Mouse (Mus musculus) heart, postnatal 0 days (tissue): ENCODE data around the gene Apol7a. TPM values are rescaled to one million over a fixed set of nuclear protein-coding genes. Genes with fewer than 3 reads are reported as not detected.

Experiments used
- ATAC-seq: fragments of 200-750 bp; cut with Nextera tagmentation; 2 replicates; pipeline ENCODE4 v1.8.0; 2017; ENCODE audit warnings: low read depth, moderate number of reproducible peaks, moderate library complexity; ENCODE audit not compliant: insufficient read depth
- DNase-seq: peaks from one replicate; pipeline ENCODE4 v3.0.0-alpha.2; 2016; ENCODE audit warnings: low spot score
- H3K27ac ChIP-seq: fragments of 300-500 bp; sonication (generic); 2 replicates; pipeline ENCODE4 v1.5.1; 2014; ENCODE audit warnings: low read depth, mild to moderate bottlenecking
- H3K27me3 ChIP-seq: fragments of 300-500 bp; sonication (generic); 2 replicates; pipeline ENCODE4 v1.6.1; 2014; ENCODE audit warnings: low read length, mixed read lengths; ENCODE audit not compliant: control insufficient read depth, insufficient read depth
- H3K36me3 ChIP-seq: fragments of 300-500 bp; sonication (generic); replicated peaks from 2 replicates; pipeline ENCODE4 v1.6.1; 2014; ENCODE audit warnings: low read length, mixed read lengths; ENCODE audit not compliant: control insufficient read depth, insufficient read depth
- H3K4me1 ChIP-seq: fragments of 300-500 bp; sonication (generic); 2 replicates; pipeline ENCODE4 v1.6.1; 2014; ENCODE audit warnings: antibody characterized with exemption; ENCODE audit not compliant: control insufficient read depth, insufficient read depth
- H3K4me2 ChIP-seq: fragments of 300-500 bp; sonication (generic); 2 replicates; pipeline ENCODE4 v1.6.1; 2014; ENCODE audit warnings: low read depth, mild to moderate bottlenecking, low read length, moderate library complexity
- H3K4me3 ChIP-seq: fragments of 300-500 bp; sonication (generic); 2 replicates; pipeline ENCODE4 v1.5.1; 2014; ENCODE audit warnings: low read depth, low read length
- H3K9ac ChIP-seq: fragments of 300-500 bp; sonication (generic); replicated peaks from 2 replicates; pipeline ENCODE4 v1.6.1; 2014; ENCODE audit warnings: low read depth, low read length, mixed read lengths
- H3K9me3 ChIP-seq: fragments of 300-500 bp; sonication (generic); replicated peaks from 2 replicates; pipeline ENCODE4 v1.6.1; 2016; ENCODE audit warnings: low read length; ENCODE audit not compliant: control insufficient read depth
- CTCF ChIP-seq: IDR thresholded peaks from 2 replicates; pipeline ENCODE4 v1.5.1; 2016; ENCODE audit warnings: antibody characterized with exemption, control low read depth, low read depth
- EP300 ChIP-seq: IDR thresholded peaks from 2 replicates; pipeline ENCODE4 v1.6.1; 2016; ENCODE audit warnings: antibody characterized with exemption, low read depth
- WGBS: fragments of 180-500 bp; shearing (Covaris S2); extraction: QIAGEN DNeasy Blood & Tissue Kit; methylation state at CpG from one replicate; pipeline ENCODE4 v1.1.7; 2014; 5-methylcytosine and 5-hydroxymethylcytosine counted together
- polyA plus RNA-seq: library from polyadenylated mRNA; unstranded; fragments of >200 nt; fragmentation: Nextera tagmentation; extraction: Ambion mirVana; gene quantifications from 2 replicates; pipeline ENCODE4 v1.2.1, GENCODE M21; 2015
- total RNA-seq: library from RNA; depleted of rRNA; stranded (reverse); fragments of >200 nt; gene quantifications from 2 replicates; pipeline ENCODE4 v1.2.3, GENCODE M21; 2014; ENCODE audit warnings: low replicate concordance

Apol7a gene
- total and polyA plus RNA-seq, 2 experiments from 2014 or later, result 0.20 to 1.3 TPM

- H3K9ac ChIP-seq, result no peak overlapping the region
- ATAC-seq, result no peak
- WGBS, result 39% methylated on average over 8 of the region's 8 CpGs
These were observed 31.4 kb downstream of the Apol7a start for GRCm38 (mm10) chr15:77367504-77367903.

GRCm38 (mm10) chr15:77366706-77367484 is 32.0 kb downstream of the Apol7a start:
- WGBS, result 1% methylated on average over 26 of the region's 26 CpGs
- Histone ChIP-seq H3K27ac (peak overlapping the region; percentile 92), H3K4me2 (peak overlapping the region; percentile 56), H3K27me3 (no peaks in the 10 kb centered on the region), H3K4me3 (peak overlapping the region; percentile 22), H3K9me3 (no peaks in the 10 kb centered on the region), H3K4me1 (peaks cover 24% of the 10 kb centered on the region), H3K9ac (peak overlapping the region; percentile 28; the same call in 1 of the 2 replicates), H3K36me3 (no peaks in the 10 kb centered on the region)
- peak; percentile 66 for ATAC-seq
- TF ChIP-seq CTCF (peak; percentile 66), EP300 (peak; percentile 56; the same call in 1 of the 2 replicates)
- peak; percentile 90 for DNase-seq

More at GRCm38 (mm10) chr15:77367504-77367903, 31.4 kb downstream of the Apol7a start:
- Histone ChIP-seq H3K36me3 (no peaks in the 10 kb centered on the region), H3K9me3 (no peaks in the 10 kb centered on the region), H3K27me3 (no peaks in the 10 kb centered on the region), H3K4me3 (no peak overlapping the region), H3K4me2 (no peak overlapping the region), H3K4me1 (peaks cover 24% of the 10 kb centered on the region), H3K27ac (peak overlapping the region; percentile 92)
- no peak for TF ChIP-seq EP300
- no peak for DNase-seq

GRCm38 (mm10) chr15:77365700-77366570 is 33.0 kb downstream of the Apol7a start:
- Histone ChIP-seq H3K27me3 (no peaks in the 10 kb centered on the region), H3K36me3 (no peaks in the 10 kb centered on the region), H3K9ac (no peak overlapping the region), H3K4me3 (no peak overlapping the region), H3K27ac (peak overlapping the region; percentile 92), H3K4me2 (peak overlapping the region; percentile 56; the same call in 1 of the 2 replicates), H3K4me1 (peaks cover 24% of the 10 kb centered on the region), H3K9me3 (no peaks in the 10 kb centered on the region)
- DNase-seq (no peak), ATAC-seq (peak; percentile 18; the same call in 1 of the 2 replicates)
- WGBS, result 29% methylated on average over 9 of the region's 9 CpGs
- TF ChIP-seq CTCF (no peak), EP300 (0 out of 2 replicates have a peak, but pooled peaks have one; percentile 49)

GRCm38 (mm10) chr15:77364026-77364425 is 34.9 kb downstream of the Apol7a start:
- no peaks in the 10 kb centered on the region for H3K27me3 ChIP-seq
- no peaks in the 10 kb centered on the region for H3K9me3 ChIP-seq
- H3K9ac ChIP-seq, result no peak overlapping the region
- ATAC-seq (no peak), DNase-seq (no peak)
- no peak overlapping the region for H3K4me2 ChIP-seq
- H3K36me3 ChIP-seq, result no peaks in the 10 kb centered on the region
- H3K4me3 ChIP-seq, result no peak overlapping the region
- TF ChIP-seq CTCF (no peak), EP300 (no peak)
- peak overlapping the region; percentile 18 for H3K27ac ChIP-seq
- WGBS, result 61% methylated on average over 3 of the region's 3 CpGs
- H3K4me1 ChIP-seq, result peaks cover 24% of the 10 kb centered on the region

DNA sequence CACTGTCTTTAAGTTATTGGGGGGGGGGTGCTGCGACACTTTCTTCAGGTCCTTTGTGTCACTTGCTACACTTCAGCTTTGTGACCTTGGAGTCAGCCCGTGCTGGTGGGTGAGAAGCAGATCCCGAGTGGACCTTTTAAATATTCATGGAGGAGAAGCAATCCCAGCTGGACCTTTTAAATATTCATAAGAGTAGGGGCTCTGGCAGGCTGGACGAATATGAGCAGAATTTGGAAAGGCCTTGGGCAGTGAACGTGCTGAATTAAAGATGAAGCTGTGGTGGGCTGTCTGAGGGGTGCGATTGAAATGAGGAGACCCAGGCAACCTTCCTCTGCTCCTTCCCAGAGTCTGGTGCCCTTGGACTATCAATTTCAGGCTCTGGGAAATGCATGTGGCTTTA is 35.3 kb downstream of the Apol7a start:
- 51% methylated on average over 6 of the region's 6 CpGs for WGBS
- no peaks in the 10 kb centered on the region for H3K9me3 ChIP-seq
- no peaks in the 10 kb centered on the region for H3K27me3 ChIP-seq
- H3K4me3 ChIP-seq, result no peak overlapping the region
- DNase-seq (no peak), ATAC-seq (no peak)
- TF ChIP-seq CTCF (no peak), EP300 (no peak)
- H3K4me1 ChIP-seq, result peaks cover 24% of the 10 kb centered on the region
- no peaks in the 10 kb centered on the region for H3K36me3 ChIP-seq
- no peak overlapping the region for H3K4me2 ChIP-seq
- peak overlapping the region; percentile 18; the same call in 1 of the 2 replicates for H3K27ac ChIP-seq
- H3K9ac ChIP-seq, result no peak overlapping the region
